8 mouse cellular contexts compared by ENCODE assay signal in the genomic region with DNA sequence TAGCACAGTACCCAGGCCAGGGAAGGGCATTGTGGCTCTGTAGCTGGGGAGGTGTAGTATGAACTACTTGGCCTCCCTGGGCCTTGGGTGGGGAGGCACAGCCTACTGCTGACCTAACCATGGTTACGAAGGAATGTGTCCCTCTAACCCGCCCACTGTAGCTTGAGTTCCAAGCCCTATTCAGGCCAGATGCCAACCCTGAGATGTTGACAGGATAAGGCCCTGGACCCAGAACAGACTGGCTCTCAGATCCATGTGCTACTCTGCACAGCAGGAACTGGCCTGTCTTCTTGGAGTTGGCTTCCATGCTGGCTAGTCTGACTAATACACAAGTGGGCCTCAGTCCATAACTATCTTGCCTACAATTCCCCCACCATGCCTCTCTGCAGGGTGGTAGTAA. TPM values are rescaled to one million over a fixed set of nuclear protein-coding genes. Genes with fewer than 3 reads are reported as not detected.
DNase-seq lines count a peak whose midpoint lies in the region; ATAC-seq lines count a peak whose summit lies in the region.

No protein-coding gene starts in this region.

- H3K9ac ChIP-seq in embryonic facial prominence, embryonic 15.5 days = no peak overlapping the region
- no peak overlapping the region for H3K9ac ChIP-seq in hindbrain, embryonic 11.5 days (ENCODE audit: low read depth, low read length)
- H3K9ac ChIP-seq in lung, embryonic 15.5 days = no peak overlapping the region
- no peak overlapping the region for H3K9ac ChIP-seq in liver, embryonic 12.5 days

- H3K4me1 ChIP-seq in embryonic facial prominence, embryonic 15.5 days = peaks cover 59% of the 10 kb centered on the region
- H3K4me1 ChIP-seq in hindbrain, embryonic 11.5 days (replicated peaks; ENCODE audit: control insufficient read depth, insufficient read depth, low read length) = peaks cover 46% of the 10 kb centered on the region
- H3K4me1 ChIP-seq in lung, embryonic 15.5 days = peaks cover 52% of the 10 kb centered on the region
- H3K4me1 ChIP-seq in liver, embryonic 12.5 days = peaks cover 63% of the 10 kb centered on the region

- DNase-seq in urinary bladder, postnatal 14 days (ENCODE audit: low spot score) = peak; percentile 77
- DNase-seq in urinary bladder, postnatal 10 days (ENCODE audit: low spot score) = no peak
- no peak for DNase-seq in hindbrain, embryonic 11.5 days (ENCODE audit: low spot score)
- no peak for DNase-seq in natural killer cell, adult 2 months (ENCODE audit: low spot score in 2 of 2)
- DNase-seq in retina, postnatal 1 day = no peak

- WGBS in embryonic facial prominence, embryonic 15.5 days = 60% methylated on average over 2 of the region's 2 CpGs
- whole genome bisulfite sequencing in hindbrain, embryonic 11.5 days = 71% methylated on average over 2 of the region's 2 CpGs
- WGBS in lung, embryonic 15.5 days = 26% methylated on average over 2 of the region's 2 CpGs
- WGBS in liver, embryonic 12.5 days (ENCODE audit: insufficient replicate concordance) = 66% methylated on average over 2 of the region's 2 CpGs

- peak overlapping the region; percentile 48; the same call in 1 of the 2 replicates for H3K27ac ChIP-seq in embryonic facial prominence, embryonic 15.5 days (replicated peaks)
- peak overlapping the region; percentile 80 for H3K27ac ChIP-seq in hindbrain, embryonic 11.5 days (ENCODE audit: low read depth, low read length)
- H3K27ac ChIP-seq in lung, embryonic 15.5 days = peak overlapping the region; percentile 74
- H3K27ac ChIP-seq in liver, embryonic 12.5 days = no peak overlapping the region

- no peaks in the 10 kb centered on the region for H3K9me3 ChIP-seq in embryonic facial prominence, embryonic 15.5 days (replicated peaks)
- no peaks in the 10 kb centered on the region for H3K9me3 ChIP-seq in hindbrain, embryonic 11.5 days (ENCODE audit: control insufficient read depth, low read length)
- H3K9me3 ChIP-seq in lung, embryonic 15.5 days = no peaks in the 10 kb centered on the region
- no peaks in the 10 kb centered on the region for H3K9me3 ChIP-seq in liver, embryonic 12.5 days (replicated peaks)

- peaks cover 28% of the 10 kb centered on the region for H3K36me3 ChIP-seq in embryonic facial prominence, embryonic 15.5 days
- H3K36me3 ChIP-seq in hindbrain, embryonic 11.5 days (ENCODE audit: control insufficient read depth, insufficient read depth, low read length) = peaks cover 25% of the 10 kb centered on the region
- H3K36me3 ChIP-seq in lung, embryonic 15.5 days = peaks cover 23% of the 10 kb centered on the region
- peaks cover 37% of the 10 kb centered on the region for H3K36me3 ChIP-seq in liver, embryonic 12.5 days

- H3K4me3 ChIP-seq in embryonic facial prominence, embryonic 15.5 days (replicated peaks) = no peak overlapping the region
- no peak overlapping the region for H3K4me3 ChIP-seq in hindbrain, embryonic 11.5 days (ENCODE audit: low read depth, low read length)
- H3K4me3 ChIP-seq in lung, embryonic 15.5 days = no peak overlapping the region
- no peak overlapping the region for H3K4me3 ChIP-seq in liver, embryonic 12.5 days

- no peak overlapping the region for H3K4me2 ChIP-seq in embryonic facial prominence, embryonic 15.5 days (replicated peaks)
- H3K4me2 ChIP-seq in hindbrain, embryonic 11.5 days (replicated peaks; ENCODE audit: low read depth, low read length) = peak overlapping the region; percentile 32
- no peak overlapping the region for H3K4me2 ChIP-seq in lung, embryonic 15.5 days
- H3K4me2 ChIP-seq in liver, embryonic 12.5 days = no peak overlapping the region

- H3K27me3 ChIP-seq in embryonic facial prominence, embryonic 15.5 days = no peaks in the 10 kb centered on the region
- H3K27me3 ChIP-seq in hindbrain, embryonic 11.5 days (ENCODE audit: control insufficient read depth, insufficient read depth, low read length) = no peaks in the 10 kb centered on the region
- no peaks in the 10 kb centered on the region for H3K27me3 ChIP-seq in lung, embryonic 15.5 days
- H3K27me3 ChIP-seq in liver, embryonic 12.5 days (replicated peaks) = no peaks in the 10 kb centered on the region

- peak; percentile 11; the same call in 1 of the 2 replicates for ATAC-seq in embryonic facial prominence, embryonic 15.5 days (ENCODE audit: insufficient number of reproducible peaks, low FRiP score, low TSS enrichment, low read depth)
- no peak for ATAC-seq in hindbrain, embryonic 11.5 days (ENCODE audit: low FRiP score)
- ATAC-seq in lung, embryonic 15.5 days (ENCODE audit: borderline replicate concordance, extremely low read depth, low FRiP score, low TSS enrichment) = no peak
- ATAC-seq in liver, embryonic 12.5 days = no peak

RNA-seq across cellular contexts. Expression of a gene that starts 30.0 kb away (rescaled TPM):
- 17.0 and 18.2 TPM in 2 replicates for polyA plus RNA-seq in embryonic facial prominence, embryonic 15.5 days (2015; fragmentation: Nextera tagmentation; extraction: Ambion mirVana)
- polyA plus RNA-seq in hindbrain, embryonic 11.5 days (2014; fragmentation: Nextera tagmentation; extraction: Ambion mirVana) = 22.2 and 23.8 TPM in 2 replicates
- polyA plus RNA-seq in lung, embryonic 15.5 days (2015; fragmentation: Nextera tagmentation; extraction: Ambion mirVana) = 22.7 and 23.4 TPM in 2 replicates
- 106 and 107 TPM in 2 replicates for polyA plus RNA-seq in liver, embryonic 12.5 days (2016; fragmentation: Nextera tagmentation; extraction: Ambion mirVana)

RNA-seq across cellular contexts. Expression of a gene that starts 30.5 kb away (rescaled TPM):
- 109 and 116 TPM in 2 replicates for polyA plus RNA-seq in embryonic facial prominence, embryonic 15.5 days (2015; fragmentation: Nextera tagmentation; extraction: Ambion mirVana)
- 49.6 and 53.9 TPM in 2 replicates for polyA plus RNA-seq in hindbrain, embryonic 11.5 days (2014; fragmentation: Nextera tagmentation; extraction: Ambion mirVana)
- 112 and 122 TPM in 2 replicates for polyA plus RNA-seq in lung, embryonic 15.5 days (2015; fragmentation: Nextera tagmentation; extraction: Ambion mirVana)
- polyA plus RNA-seq in liver, embryonic 12.5 days (2016; fragmentation: Nextera tagmentation; extraction: Ambion mirVana) = 113 and 120 TPM in 2 replicates

RNA-seq across cellular contexts. Expression of a gene that starts 48.2 kb away (rescaled TPM):
- 33.8 and 37.9 TPM in 2 replicates for polyA plus RNA-seq in embryonic facial prominence, embryonic 15.5 days (2015; fragmentation: Nextera tagmentation; extraction: Ambion mirVana)
- polyA plus RNA-seq in hindbrain, embryonic 11.5 days (2014; fragmentation: Nextera tagmentation; extraction: Ambion mirVana) = 59.2 and 62.0 TPM in 2 replicates
- polyA plus RNA-seq in lung, embryonic 15.5 days (2015; fragmentation: Nextera tagmentation; extraction: Ambion mirVana) = 29.7 and 35.5 TPM in 2 replicates
- polyA plus RNA-seq in liver, embryonic 12.5 days (2016; fragmentation: Nextera tagmentation; extraction: Ambion mirVana) = 12.6 and 12.9 TPM in 2 replicates

RNA-seq across cellular contexts. Expression of a gene that starts 48.3 kb away (rescaled TPM):
- 29.3 and 29.8 TPM in 2 replicates for polyA plus RNA-seq in embryonic facial prominence, embryonic 15.5 days (2015; fragmentation: Nextera tagmentation; extraction: Ambion mirVana)
- 51.3 and 54.0 TPM in 2 replicates for polyA plus RNA-seq in hindbrain, embryonic 11.5 days (2014; fragmentation: Nextera tagmentation; extraction: Ambion mirVana)
- polyA plus RNA-seq in lung, embryonic 15.5 days (2015; fragmentation: Nextera tagmentation; extraction: Ambion mirVana) = 24.6 and 33.0 TPM in 2 replicates
- polyA plus RNA-seq in liver, embryonic 12.5 days (2016; fragmentation: Nextera tagmentation; extraction: Ambion mirVana) = 76.3 and 79.3 TPM in 2 replicates
